Mouse (Mus musculus): ENCODE data around the gene Cd40lg. TPM values are rescaled to one million over a fixed set of nuclear protein-coding genes. Genes with fewer than 3 reads are reported as not detected.

Cd40lg gene
- polyA plus RNA-seq, 1 experiment: 1.9 TPM

DNA sequence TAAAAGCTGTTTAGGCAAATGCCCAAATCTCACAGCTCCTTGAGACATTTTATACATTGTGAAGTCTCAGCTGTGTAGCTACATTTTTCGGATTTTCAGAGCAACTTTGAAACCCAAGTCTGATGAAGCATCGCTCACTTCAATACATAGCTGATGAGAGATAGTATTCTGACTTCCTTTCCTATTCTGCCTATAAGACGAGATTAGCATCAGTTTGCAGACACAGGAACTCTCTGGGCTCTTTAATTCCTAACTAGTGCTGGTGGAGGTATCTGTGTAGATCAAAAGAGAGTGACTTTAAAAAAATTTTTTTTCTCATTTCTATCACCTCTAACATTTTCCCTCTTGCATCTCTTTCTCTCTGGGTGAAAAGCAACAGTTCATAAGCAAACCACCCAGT is 26.6 kb downstream of the Cd40lg start:
- Histone ChIP-seq H3K27me3 (ENCODE audit: control insufficient read depth, insufficient read depth, low read length) (no peaks in the 10 kb centered on the region), H3K4me1 (ENCODE audit: control insufficient read depth, insufficient read depth, insufficient read length) (no peaks in the 10 kb centered on the region), H3K36me3 (ENCODE audit: control insufficient read depth, insufficient read depth, low read length) (peaks cover 3% of the 10 kb centered on the region), H3K4me3 (ENCODE audit: extremely low read depth, insufficient read depth, insufficient read length) (no peak overlapping the region), H3K27ac (ENCODE audit: insufficient read depth, low read length) (no peak overlapping the region)
- 69% methylated on average over 3 of the region's 3 CpGs for WGBS
- no peak for TF ChIP-seq CTCF (IDR thresholded peaks at IDR 0.05; ENCODE audit: extremely low read depth, insufficient read depth, insufficient read length, insufficient replicate concordance)
- no peak for DNase-seq (ENCODE audit: low read depth in 1 of 2, low spot score in 2 of 2)

DNA sequence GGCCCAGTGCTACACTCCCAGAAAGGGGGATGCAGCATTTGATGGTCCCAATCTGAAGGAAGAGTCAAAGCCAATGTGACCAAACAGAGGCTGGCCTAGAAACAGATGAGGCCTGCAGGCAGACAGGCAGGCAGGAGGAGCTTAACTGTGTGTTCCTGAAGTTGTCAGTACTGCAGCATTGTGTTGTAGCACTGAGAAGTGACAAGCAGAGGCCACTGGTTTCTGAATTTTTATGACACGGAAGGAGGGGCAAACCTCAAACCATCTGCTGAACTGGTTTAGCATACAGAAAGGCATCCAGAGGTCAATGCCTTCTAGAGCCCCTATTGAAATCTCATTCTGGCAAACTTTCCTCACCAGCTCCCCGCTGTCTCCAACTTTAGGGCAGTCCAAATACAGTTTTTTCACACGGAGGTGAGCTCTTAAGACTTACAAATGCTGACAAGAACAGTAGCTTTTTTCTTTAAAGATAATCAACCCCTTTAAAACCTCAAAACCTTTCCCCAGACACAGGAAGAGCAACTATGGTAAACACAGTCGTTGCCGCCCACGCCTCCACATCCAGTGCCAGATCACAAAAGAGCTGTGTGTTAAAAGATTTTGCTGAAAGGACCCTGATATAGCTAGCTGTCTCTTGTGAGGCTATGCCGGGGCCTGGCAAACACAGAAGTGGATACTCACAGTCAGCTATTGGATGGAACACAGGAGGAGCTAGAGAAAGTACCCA is 41.5 kb downstream of the Cd40lg start:
- DNase-seq (ENCODE audit: low read depth in 1 of 2, low spot score in 2 of 2): peak; percentile 7 to 14
- Histone ChIP-seq H3K4me3 (ENCODE audit: extremely low read depth, insufficient read depth, insufficient read length) (no peak overlapping the region), H3K36me3 (ENCODE audit: control insufficient read depth, insufficient read depth, low read length) (peaks cover 3% of the 10 kb centered on the region; the same call in 1 of the 2 replicates), H3K27me3 (ENCODE audit: control insufficient read depth, insufficient read depth, low read length) (no peaks in the 10 kb centered on the region), H3K27ac (ENCODE audit: insufficient read depth, low read length) (peak overlapping the region; percentile 68), H3K4me1 (ENCODE audit: control insufficient read depth, insufficient read depth, insufficient read length) (no peaks in the 10 kb centered on the region)
- TF ChIP-seq CTCF (IDR thresholded peaks at IDR 0.05; ENCODE audit: extremely low read depth, insufficient read depth, insufficient read length, insufficient replicate concordance) (no peak), POLR2A (IDR thresholded peaks at IDR 0.05; ENCODE audit: low read depth, low read length) (no peak)
- whole genome bisulfite sequencing: 72% methylated on average over 7 of the region's 7 CpGs

DNA sequence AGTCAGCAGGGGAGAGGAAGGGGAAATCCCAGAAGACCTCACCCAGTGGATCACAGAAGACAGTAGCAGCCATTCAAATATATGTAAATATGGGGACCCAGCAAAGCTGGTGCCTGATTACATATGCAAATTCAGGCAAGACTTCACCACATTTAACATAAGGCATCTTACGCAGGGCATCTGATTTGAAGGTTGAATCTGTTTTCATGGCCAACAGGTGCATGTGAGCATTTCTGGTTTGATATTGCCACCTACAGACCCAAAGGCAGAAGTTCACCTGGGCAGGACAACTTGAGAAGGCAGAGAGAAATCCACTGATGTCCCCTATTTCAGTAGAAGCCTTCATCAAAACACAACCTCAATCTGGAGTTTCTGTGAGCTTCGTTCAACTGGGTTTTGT is 48.8 kb downstream of the Cd40lg start:
- WGBS: 61% methylated on average over 2 of the region's 2 CpGs
- peak; percentile 7 to 25 for DNase-seq (ENCODE audit: low read depth in 1 of 2, low spot score in 2 of 2)
- Histone ChIP-seq H3K4me1 (ENCODE audit: control insufficient read depth, insufficient read depth, insufficient read length) (no peaks in the 10 kb centered on the region), H3K27ac (ENCODE audit: insufficient read depth, low read length) (no peak overlapping the region), H3K27me3 (ENCODE audit: control insufficient read depth, insufficient read depth, low read length) (no peaks in the 10 kb centered on the region), H3K36me3 (ENCODE audit: control insufficient read depth, insufficient read depth, low read length) (no peaks in the 10 kb centered on the region), H3K4me3 (ENCODE audit: extremely low read depth, insufficient read depth, insufficient read length) (no peak overlapping the region)
- TF ChIP-seq POLR2A (IDR thresholded peaks at IDR 0.05; ENCODE audit: low read depth, low read length) (no peak), CTCF (IDR thresholded peaks at IDR 0.05; ENCODE audit: extremely low read depth, insufficient read depth, insufficient read length, insufficient replicate concordance) (peak; percentile 27; the same call in 1 of the 2 replicates)

DNA sequence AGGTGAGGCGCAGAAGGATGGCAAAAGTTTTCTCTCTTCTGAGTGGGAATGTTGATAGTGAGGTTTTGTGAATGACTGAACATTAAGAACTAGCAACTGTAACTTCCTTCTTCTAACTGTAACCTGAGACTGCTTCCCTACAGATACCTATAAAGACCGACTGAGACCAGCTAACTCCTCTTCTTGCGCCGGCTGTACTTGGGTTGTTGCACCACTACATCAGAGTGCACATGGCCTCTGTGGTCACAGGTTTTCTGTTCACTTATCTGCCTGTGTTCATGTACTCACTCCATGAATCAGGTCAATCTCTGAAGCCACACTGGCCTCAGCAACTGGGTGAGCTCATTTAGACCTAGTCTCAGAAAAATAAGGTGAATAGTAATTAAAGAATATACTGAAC is 51.6 kb downstream of the Cd40lg start:
- Histone ChIP-seq H3K36me3 (ENCODE audit: control insufficient read depth, insufficient read depth, low read length) (no peaks in the 10 kb centered on the region), H3K27ac (ENCODE audit: insufficient read depth, low read length) (no peak overlapping the region), H3K27me3 (ENCODE audit: control insufficient read depth, insufficient read depth, low read length) (no peaks in the 10 kb centered on the region), H3K4me1 (ENCODE audit: control insufficient read depth, insufficient read depth, insufficient read length) (no peaks in the 10 kb centered on the region), H3K4me3 (ENCODE audit: extremely low read depth, insufficient read depth, insufficient read length) (no peak overlapping the region)
- WGBS: 70% methylated on average over 4 of the region's 4 CpGs
- DNase-seq (ENCODE audit: low read depth in 1 of 2, low spot score in 2 of 2): no peak
- TF ChIP-seq CTCF (IDR thresholded peaks at IDR 0.05; ENCODE audit: extremely low read depth, insufficient read depth, insufficient read length, insufficient replicate concordance) (no peak), POLR2A (IDR thresholded peaks at IDR 0.05; ENCODE audit: low read depth, low read length) (no peak)

Other genes with a start within 250 kb of the Cd40lg start
- not detected in 2 replicates for gene Brs3, start 169.1 kb upstream of the Cd40lg start, polyA plus RNA-seq (2012; rRNA removed)
- gene Htatsf1, start 158.6 kb upstream of the Cd40lg start, polyA plus RNA-seq (2012; rRNA removed): 7.5 and 11.2 TPM in 2 replicates
- gene Vgll1, start 124.0 kb upstream of the Cd40lg start, polyA plus RNA-seq (2012; rRNA removed): not detected in 2 replicates
- 26.3 and 31.8 TPM in 2 replicates for gene Arhgef6, start 126.6 kb downstream of the Cd40lg start, polyA plus RNA-seq (2012; rRNA removed)
- gene Rbmx, start 180.9 kb downstream of the Cd40lg start, polyA plus RNA-seq (2012; rRNA removed): 7.9 and 8.2 TPM in 2 replicates
- gene Gm364, start 197.0 kb downstream of the Cd40lg start, polyA plus RNA-seq (2012; rRNA removed): not detected in 2 replicates

Measured in spleen, adult 2 months (tissue).